Mouse (Mus musculus) induced T-regulatory cell, adult 2 months (primary cell): Measurements from ENCODE around the gene Pml.

Experiments
- DNase-seq: peaks from one replicate; pipeline ENCODE4 v3.0.0-alpha.2; 2012; ENCODE audit warnings: low read depth

Gene Pml

DNA sequence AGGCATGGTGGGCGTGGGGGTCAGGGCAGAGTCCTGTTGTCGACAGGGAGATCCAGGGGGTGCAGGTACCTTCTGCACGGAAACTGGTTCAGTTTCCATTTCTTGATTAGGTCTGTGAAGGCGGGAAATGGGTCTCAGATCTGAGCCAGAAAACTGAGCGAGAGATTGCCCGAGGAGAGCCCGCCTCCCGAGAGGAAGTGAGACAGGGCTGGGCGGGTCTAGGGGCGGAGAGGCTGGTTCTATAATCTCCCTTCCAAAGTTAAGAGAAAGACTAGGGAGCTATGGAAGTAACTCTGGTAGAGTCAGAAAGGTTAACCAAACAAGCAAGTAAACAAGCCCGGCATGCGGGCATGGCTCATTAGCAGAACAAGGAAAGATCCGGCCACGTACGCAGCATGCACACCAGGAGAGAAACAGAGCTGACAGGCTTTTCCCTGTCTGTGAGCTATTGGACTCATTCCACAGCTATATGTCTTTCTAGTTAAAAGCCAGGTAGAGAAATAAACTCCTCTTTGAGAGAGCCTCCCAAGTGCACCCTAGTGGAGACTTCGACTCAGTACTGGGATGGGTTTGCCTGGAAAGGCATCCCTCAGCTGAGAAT, at the start of gene Pml:
Pml (minus strand) TSS at position 195 of the 601 bp plus-strand sequence.
- DNase-seq = peak; percentile 85

GRCm38 (mm10) chr9:58297961-58298477, 48.4 kb upstream of the Pml start:
- DNase-seq = no peak

DNA sequence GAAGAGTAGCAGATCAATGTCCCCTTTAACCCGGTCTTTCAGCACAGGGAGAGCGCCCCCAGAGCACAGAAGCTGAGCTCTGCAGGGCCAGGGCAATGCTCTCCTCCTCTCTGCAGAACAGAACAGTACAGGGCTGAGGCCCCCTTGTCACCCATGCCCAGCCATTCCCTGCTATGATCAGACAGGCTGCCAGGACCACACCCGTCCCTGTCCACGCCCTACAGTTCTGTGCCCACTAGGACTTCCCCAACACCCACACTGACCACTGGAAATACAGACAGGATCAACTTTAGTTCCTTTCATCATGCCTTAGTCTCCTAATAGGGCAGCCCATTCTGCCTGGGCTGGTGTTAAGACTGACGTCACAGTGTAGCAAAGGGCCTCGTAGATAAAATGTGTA, 47.5 kb upstream of the Pml start:
- DNase-seq = no peak

DNA sequence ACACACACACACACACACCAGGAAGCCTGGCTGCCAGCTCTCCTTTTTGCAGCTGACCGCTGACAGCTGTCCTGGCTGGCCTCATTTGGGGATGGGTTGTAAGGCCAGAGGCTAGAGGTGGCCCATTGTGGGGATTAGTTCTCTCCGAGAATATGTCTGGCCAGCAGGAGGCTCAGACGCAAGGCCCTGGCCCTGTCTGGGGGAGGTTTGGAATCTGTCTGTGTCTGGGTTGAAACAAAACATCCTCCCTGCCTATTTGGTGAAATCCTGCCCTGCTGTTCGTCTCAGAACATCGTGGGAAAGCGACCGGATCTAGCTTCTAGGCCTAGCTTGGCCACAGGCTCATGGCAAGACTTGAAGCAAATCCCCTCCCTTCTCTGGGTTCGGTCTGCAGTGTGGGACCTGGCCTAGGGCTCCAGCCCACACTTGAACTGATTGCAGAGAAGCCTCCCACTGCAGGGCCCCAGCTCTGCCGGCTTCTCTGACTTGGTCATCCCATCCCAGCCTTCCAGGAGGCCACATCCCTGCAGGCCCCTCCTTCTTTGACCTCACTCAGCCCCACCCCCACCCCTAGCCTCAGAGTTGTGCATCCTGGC, 46.3 kb upstream of the Pml start:
- no peak for DNase-seq

- DNase-seq = no peak
Measured at GRCm38 (mm10) chr9:58295345-58295744, 45.8 kb upstream of the Pml start.

- DNase-seq = no peak
Measured at GRCm38 (mm10) chr9:58294527-58294926, 44.9 kb upstream of the Pml start.

DNA sequence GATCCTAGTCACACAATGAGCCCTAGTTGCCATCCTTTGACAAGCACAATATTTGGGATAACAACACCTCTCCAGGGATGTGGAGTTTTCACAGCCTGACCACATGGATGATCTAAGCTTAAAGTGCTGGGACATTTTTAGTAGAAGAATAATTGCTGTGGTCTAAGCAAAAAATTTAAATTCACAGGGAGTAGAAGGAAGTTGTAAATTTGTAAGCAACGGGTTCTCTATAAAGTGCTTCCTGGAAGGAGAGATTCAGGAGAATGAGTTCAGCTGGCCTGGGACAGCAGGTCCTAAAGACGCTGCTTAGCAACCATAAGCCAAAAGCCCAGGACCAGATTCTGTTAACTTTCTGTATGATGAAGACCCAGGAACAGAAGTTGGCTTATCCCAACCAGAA, 40.3 kb upstream of the Pml start:
- no peak for DNase-seq

DNA sequence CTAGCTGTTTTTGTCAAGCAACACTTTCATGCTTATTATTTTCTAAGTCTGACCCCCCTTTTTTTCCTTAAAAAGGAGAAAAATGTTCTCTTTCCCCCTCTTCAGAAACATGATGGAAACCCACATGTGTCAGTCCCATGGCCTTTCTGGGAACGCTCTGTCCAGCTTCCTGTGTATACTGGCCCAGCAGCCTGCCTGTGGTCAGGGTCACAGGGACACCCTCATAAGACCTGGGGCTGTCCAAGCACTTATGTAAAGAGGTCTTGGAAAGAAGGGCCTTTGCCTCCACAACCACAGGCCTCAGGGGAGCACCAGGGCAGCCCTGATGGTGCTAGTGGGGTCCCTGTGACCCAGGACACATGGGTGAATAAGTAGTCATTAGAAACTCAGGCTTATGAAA, 39.5 kb upstream of the Pml start:
- no peak for DNase-seq

GRCm38 (mm10) chr9:58283431-58283830, 33.8 kb upstream of the Pml start:
- DNase-seq = no peak

DNA sequence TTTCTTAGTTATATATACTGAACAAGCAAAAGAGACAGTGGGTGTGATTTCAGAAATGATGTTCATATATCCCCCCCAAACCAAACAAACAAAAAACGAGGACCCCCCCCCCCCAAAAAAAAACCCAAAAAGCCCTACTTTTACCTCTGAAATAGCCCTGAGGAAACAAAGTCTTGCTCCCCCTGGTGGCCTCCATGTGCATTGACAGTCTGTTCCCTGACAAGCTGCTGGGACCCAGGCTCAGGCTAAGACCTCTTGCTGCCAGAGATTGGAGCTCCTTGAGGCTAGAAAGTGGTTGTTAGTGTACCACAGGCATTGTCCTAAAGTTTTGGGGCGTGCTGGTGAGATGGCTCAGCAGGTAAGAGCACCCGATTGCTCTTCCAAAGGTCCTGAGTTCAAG, 32.0 kb upstream of the Pml start:
- peak; percentile 83 for DNase-seq

DNA sequence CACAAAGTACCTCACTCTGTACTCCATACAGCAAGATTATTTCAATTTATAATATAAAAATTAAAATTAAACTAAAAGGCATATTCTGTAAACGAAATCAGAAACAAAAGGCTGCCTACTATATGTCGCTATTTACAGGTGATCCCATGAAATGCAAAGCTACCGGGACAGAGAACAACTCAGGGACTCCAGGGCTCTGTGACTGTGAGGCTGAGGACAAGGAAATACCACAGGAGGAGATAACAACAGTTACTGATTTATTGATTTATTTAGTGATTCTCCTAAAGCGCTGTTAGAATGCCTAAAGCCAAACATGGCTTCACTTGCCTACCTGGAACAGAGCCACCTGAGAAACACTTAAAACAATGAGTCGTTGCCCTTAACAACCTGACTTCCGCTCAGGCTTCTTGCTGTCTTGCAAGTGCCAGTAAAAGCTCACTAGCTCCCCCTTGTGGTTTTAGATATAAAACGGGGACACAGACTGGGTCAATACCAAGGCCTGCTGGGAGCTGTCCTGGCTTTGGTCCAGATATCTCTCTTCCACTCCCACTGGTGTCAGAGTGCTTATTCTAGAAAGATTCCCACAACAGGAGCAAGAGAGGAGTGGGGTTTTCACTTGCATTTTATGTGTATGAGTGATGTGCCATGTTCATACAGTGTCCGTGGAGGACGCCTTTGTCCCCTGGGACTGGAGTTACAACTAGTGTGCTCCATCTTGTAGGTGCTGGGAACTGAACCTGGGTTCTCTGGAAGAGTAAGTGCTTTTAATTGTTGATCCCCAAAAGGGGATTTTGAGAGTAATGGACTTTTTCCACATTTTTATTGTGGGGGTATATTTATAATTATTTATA, 30.9 kb upstream of the Pml start:
- peak; percentile 97 for DNase-seq

DNA sequence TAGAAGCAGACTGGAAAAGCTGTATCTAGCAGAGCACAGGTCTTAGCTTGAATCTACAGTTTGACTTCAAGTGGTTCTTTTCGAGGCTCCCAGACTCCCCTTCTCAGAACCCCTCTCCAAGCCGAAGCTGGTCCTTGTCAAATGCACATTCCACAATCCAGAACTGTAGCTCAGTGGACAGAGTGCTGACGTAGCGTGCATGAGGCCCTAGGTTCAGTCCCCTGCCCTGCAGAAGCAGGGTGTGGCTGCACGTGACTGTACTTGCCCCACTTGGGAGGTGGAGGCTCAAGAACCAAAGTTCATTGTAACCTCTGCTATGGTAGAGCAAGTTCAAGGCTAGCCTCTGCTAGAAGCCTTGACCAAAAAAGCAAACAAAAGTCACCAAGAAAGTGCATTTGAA, 30.2 kb upstream of the Pml start:
- DNase-seq = no peak

- no peak for DNase-seq
Measured at GRCm38 (mm10) chr9:58278821-58279723, 29.5 kb upstream of the Pml start.

DNA sequence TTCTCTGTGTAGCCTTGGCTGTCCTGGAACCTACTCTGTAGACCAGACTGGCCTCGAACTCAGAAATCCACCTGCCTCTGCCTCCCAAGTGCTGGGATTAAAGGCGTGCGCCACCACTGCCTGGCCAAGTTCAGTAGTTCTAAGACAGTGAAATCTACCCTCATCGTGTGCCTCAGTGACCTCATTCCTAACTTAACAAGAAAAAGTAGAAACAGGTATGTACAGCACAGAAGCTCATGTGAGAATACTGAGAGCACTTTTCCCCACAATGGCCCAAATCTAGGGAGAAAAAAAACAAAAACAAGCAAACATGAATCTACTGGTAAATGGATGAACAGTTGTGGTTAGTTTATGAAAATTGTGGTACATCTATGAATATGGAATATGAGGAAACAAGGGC, 28.7 kb upstream of the Pml start:
- no peak for DNase-seq

DNA sequence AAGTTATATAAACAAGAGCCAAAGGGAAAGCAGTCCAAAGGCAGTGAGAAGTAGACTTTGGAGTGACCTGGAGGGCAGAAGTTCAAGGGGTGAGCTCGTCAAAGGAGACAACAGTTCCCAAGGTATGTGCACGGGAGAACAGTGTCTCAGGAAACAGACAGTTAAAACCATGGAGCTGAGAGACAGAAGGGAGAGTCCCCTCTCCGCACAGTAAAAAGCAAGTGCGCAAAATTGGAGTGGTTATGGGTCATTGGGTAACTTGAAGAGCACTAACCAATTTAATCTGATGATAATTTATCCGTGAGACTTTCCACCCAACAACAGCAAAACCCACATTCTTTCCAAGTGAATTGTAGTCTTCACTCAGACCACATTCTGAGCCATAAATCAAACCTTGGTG, 26.8 kb upstream of the Pml start:
- no peak for DNase-seq

DNA sequence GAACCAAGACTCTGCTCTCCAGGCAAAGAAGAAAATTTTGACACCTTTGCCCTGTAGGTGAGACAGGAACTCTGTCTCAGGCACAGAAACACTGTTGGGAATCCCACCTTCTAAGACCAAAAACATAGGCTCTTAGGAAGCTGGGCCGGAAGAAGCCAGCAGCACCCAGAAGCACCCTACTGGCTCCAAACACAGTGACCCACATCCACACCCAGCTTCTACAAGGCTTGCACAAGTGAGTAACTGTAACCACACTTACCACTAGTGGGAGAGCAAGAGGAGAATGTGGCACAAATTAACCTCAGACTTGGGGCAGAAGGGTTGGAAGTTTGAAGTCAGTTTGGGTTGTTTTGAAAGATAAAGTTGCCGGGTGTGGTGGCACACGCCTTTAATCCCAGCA, 26.2 kb upstream of the Pml start:
- DNase-seq = peak; percentile 75

DNA sequence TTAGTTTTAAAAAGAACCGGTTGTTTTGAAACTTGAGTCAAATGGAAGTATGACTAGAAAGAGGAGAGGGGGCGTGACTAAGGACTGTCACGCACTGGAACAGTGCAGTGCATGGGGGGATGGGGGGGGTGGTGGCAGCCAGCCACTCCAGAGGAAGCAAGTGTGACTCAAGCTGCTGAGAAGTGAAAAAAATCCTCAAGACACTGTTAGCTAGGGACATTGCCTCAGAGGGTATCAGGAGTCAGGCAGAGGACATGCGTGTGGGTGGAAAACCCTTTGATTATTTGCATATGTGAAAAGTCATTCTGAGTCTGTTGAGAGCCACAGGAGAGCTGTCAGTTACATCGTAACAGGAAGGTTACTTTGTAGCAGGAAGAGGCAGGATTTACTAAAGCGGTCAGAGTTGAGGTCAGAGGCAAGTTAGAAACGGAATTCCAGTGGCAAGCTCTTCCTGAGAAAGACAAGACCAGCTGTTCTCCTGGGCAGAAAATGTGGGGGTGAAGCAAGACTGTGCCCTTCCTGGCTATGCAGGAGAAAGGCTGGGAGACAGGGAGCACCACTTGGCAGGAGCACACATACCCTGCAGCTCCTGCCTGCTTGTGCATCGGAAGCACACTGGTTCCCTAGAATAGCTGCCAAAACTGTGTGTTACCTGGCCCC, 25.7 kb upstream of the Pml start:
- peak; percentile 84 for DNase-seq

- no peak for DNase-seq
Measured at GRCm38 (mm10) chr9:58274626-58275025, 25.0 kb upstream of the Pml start.

GRCm38 (mm10) chr9:58274101-58274604, 24.6 kb upstream of the Pml start:
- no peak for DNase-seq

GRCm38 (mm10) chr9:58272855-58273254, 23.3 kb upstream of the Pml start:
- no peak for DNase-seq

GRCm38 (mm10) chr9:58272068-58272541, 22.5 kb upstream of the Pml start:
- DNase-seq = no peak
